Mouse (Mus musculus): ENCODE results near the gene Map3k9.

GRCm38 (mm10) chr12:81806114-81806513 is 25.1 kb upstream of the Map3k9 start:
- TF ChIP-seq MAFK (IDR thresholded peaks at IDR 0.05; ENCODE audit: insufficient read depth, low read depth, low read length) (no peak), HCFC1 (IDR thresholded peaks at IDR 0.05; ENCODE audit: borderline replicate concordance, insufficient read depth, low read length) (no peak), ZNF384 (IDR thresholded peaks at IDR 0.05; ENCODE audit: low read depth, low read length) (no peak), CHD2 (IDR thresholded peaks at IDR 0.05; ENCODE audit: low read depth, low read length) (no peak)

Measured in ES-E14 (cell line).